Mouse (Mus musculus) layer of hippocampus, adult 9-11 months (tissue): ENCODE data around the gene Nme9.

Experiments
- DNase-seq: peaks from one replicate; pipeline ENCODE4 v3.0.0; 2022

Gene Nme9

DNA sequence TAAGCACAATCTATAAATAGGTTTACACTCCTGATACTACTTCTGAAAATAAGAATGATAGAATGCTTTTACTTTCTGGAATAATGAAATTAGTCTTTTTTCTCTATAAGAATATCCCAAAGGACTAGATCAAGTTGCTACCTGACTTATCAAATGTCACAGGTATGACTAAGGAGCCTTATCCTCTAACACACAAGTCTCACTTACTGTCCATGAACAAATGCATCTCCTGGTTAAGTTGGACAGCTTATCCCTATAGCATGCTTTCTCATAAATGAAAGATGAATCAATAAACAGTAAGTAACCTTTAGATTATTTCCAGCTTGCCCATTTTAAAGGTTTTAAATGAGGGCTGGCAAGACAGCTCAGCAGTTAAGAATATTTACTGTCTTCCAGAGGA lies 33.4 kb downstream of the Nme9 start:
- no peak for DNase-seq

GRCm38 (mm10) chr9:99485144-99485543 lies 33.9 kb downstream of the Nme9 start:
- no peak for DNase-seq

GRCm38 (mm10) chr9:99487126-99487695 lies 35.9 kb downstream of the Nme9 start:
- no peak for DNase-seq

- DNase-seq, result no peak
Observed at GRCm38 (mm10) chr9:99487841-99488240, 36.6 kb downstream of the Nme9 start.

- no peak for DNase-seq
Observed at GRCm38 (mm10) chr9:99491050-99491449, 39.8 kb downstream of the Nme9 start.

DNA sequence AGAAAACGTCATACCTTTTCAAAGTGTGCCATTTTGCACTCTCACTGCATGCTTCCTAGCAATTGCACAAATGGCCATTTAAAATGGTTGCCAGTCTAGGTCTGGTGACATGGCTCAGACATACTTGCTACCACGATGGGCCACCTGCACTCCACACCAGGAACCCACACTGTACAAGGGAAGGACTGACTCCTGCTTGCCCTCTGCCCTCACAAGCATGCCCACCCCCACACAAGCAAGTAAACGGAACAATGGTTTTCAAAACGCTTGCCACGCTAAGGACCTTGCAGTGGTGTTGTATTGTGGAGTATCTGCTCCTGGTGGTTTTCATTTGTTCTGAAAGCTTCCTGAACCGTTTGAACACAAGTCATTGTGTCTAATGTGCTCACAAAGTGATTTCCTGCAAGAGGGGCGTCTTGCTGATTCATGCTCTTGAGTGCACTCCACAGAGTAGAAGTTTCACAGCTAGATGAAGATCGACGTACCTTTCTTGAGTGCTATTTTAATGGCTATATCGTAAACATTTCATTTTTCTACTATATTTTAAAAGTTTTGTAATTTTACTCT lies 41.4 kb downstream of the Nme9 start:
- DNase-seq, result no peak

DNA sequence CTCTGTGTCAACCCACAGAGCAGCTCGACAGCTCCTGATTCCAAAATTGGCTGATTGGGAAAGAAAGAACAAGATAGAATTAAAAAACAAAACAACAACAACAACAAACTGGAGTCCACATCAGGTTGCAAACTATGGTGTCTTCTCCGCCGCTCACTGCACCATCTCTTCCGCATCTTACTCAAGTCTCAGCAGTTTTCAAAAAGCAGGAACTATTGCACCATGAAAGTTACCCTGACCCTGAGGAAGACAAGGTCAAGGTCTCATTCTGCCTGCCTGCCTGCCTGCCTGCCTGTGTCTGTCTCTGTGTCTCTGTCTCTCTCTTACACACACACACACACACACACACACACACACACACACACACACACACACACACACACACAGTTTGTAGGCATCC lies 48.1 kb downstream of the Nme9 start:
- no peak for DNase-seq

- no peak for DNase-seq
Observed at GRCm38 (mm10) chr9:99505875-99506274, 54.6 kb downstream of the Nme9 start.
